8 mouse cellular contexts compared by ENCODE assay signal in the genomic region with DNA sequence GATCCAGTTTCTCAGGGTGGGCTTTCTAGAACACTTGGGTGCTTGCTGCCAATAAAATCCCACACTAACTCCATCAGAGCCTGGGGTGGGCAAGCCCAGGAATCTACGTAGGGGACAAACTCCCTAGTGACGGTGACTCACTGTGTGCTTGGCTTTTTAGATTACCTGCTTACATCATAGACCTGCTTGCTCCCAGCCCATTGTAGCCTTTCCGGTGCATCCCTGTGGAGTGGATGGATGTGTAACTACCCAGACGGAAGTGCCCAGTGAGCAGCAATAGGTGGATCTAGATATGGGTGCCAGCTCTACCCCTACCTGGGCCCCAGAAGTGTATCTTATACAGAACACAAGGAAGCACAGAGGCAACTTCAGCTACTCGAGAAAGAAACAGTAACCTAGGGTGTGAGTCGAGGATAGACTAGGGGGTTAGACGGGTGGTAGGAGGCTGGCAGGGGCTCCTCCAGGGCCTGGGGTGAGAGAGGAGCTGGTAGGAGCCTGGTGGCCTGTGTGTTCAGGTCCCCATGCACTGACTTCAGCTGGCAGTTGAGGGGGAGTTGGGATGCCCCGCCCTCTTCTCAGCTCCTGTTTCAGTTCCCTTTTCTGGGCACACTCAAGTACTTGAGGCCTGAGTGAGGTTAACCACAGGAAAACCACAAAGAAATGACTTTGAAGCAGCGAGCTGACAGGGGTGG.
A peak's percentile ranks its signal among the peaks of the same experiment; 100 is the strongest.
DNase-seq lines count a peak whose midpoint lies in the region.

No protein-coding gene starts in this region.

- DNase-seq in lung, adult 18-20 months: peak; percentile 71 to 81
- no peak for DNase-seq in lung, postnatal 14 days
- peak; percentile 76 for DNase-seq in c-Kit-positive CD71-negative TER-119-negative erythroid progenitor cells, embryonic 14.5 days (ENCODE audit: low read depth)
- peak; percentile 51 to 54 for DNase-seq in lung, postnatal 4 days
- peak; percentile 37 for DNase-seq in thymus, postnatal 0 days (ENCODE audit: low spot score)
- no peak for DNase-seq in adrenal gland, adult 2 months
- no peak for DNase-seq in frontal cortex, adult 2 months (ENCODE audit: extremely low spot score in 1 of 2, low spot score in 1 of 2)
- no peak for DNase-seq in right cerebral cortex, postnatal 4 days

Comparison
In these comparisons a context has a peak if more than half of its experiments do, and no peak if none do; other contexts are left out.
1. DNase-seq: peak in lung, adult 18-20 months (2 of 2), c-Kit-positive CD71-negative TER-119-negative erythroid progenitor cells, embryonic 14.5 days (single experiment), lung, postnatal 4 days (2 of 2) and thymus, postnatal 0 days (single experiment); none in lung, postnatal 14 days (single experiment), adrenal gland, adult 2 months (single experiment), frontal cortex, adult 2 months (0 of 2) and right cerebral cortex, postnatal 4 days (single experiment).